Mouse (Mus musculus) limb, embryonic 10.5 days (tissue): Measurements from ENCODE around the gene Kmt2d. TPM values are rescaled to one million over a fixed set of nuclear protein-coding genes. Genes with fewer than 3 reads are reported as not detected.

Experiments used
- DNase-seq: peaks from one replicate; pipeline ENCODE4 v3.0.0-alpha.2; 2017; ENCODE audit warnings: low spot score
- H3K27ac ChIP-seq: fragments of 300-500 bp; sonication (generic); 2 replicates; pipeline ENCODE4 v1.5.1; 2016; ENCODE audit warnings: mild to moderate bottlenecking
- H3K27me3 ChIP-seq: fragments of 300-500 bp; sonication (generic); 2 replicates; pipeline ENCODE4 v1.6.1; 2016; ENCODE audit warnings: low read depth, mild to moderate bottlenecking; ENCODE audit not compliant: poor library complexity, severe bottlenecking
- H3K36me3 ChIP-seq: fragments of 300-500 bp; sonication (generic); 2 replicates; pipeline ENCODE4 v1.6.1; 2016; ENCODE audit warnings: mild to moderate bottlenecking, moderate library complexity
- H3K4me1 ChIP-seq: fragments of 300-500 bp; sonication (generic); 2 replicates; pipeline ENCODE4 v1.6.1; 2016
- H3K4me3 ChIP-seq: fragments of 300-500 bp; sonication (generic); 2 replicates; pipeline ENCODE4 v1.5.1; 2016; ENCODE audit warnings: mild to moderate bottlenecking, moderate library complexity
- H3K9me3 ChIP-seq: fragments of 300-500 bp; sonication (generic); replicated peaks from 2 replicates; pipeline ENCODE4 v1.6.1; 2016; ENCODE audit warnings: mild to moderate bottlenecking
- WGBS: fragments of 180-500 bp; shearing (Covaris S2); methylation state at CpG from one replicate; pipeline ENCODE4 v1.1.7; 2016; 5-methylcytosine and 5-hydroxymethylcytosine counted together
- polyA plus RNA-seq: library from polyadenylated mRNA; unstranded; fragments of >200 nt; fragmentation: Nextera tagmentation; extraction: Ambion mirVana; gene quantifications from 2 replicates; pipeline ENCODE4 v1.2.1, GENCODE M21; 2016

Kmt2d gene
- polyA plus RNA-seq, 1 experiment from 2014 or later = 13.6 TPM

DNA sequence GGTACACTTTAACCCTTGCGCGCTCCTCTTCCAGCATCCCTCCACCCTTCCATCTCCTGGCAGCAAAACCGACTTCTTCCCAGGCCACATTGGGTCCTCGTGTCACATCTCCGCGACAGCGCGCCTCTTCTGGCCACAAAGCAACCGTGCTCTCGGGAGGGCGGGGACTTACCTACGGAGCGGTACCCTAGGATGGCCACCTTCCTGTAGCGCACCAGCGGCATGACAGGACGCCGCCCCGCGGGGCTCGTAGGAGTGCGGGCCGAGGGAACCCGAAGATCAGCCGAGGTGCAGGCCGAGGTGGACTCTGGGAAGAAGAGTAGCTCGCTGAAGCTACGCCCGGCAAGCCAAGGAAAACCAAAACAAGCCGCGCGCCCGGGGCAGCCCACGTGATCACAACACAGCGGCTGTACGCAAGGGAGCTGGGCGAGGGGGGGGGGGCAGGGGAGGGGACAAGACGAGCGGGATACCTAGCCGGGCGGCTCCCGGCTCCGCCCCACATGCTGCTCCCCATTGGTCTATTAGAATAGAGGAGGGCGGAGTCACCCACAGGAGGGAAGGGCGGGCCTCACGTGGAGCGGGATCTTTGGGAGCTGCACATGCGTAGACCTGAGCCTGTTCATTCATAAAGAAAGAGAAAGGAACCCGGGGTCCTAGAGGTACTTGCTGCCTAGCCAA lies 10.1 kb upstream of the Kmt2d start:
- peak overlapping the region; percentile 92 for H3K27ac ChIP-seq
- DNase-seq = peak; percentile 96
- H3K9me3 ChIP-seq = no peaks in the 10 kb centered on the region
- peak overlapping the region; percentile 77 for H3K4me3 ChIP-seq
- no peaks in the 10 kb centered on the region for H3K27me3 ChIP-seq
- peaks cover 31% of the 10 kb centered on the region for H3K4me1 ChIP-seq
- WGBS = under 1% methylated on average over 48 of the region's 48 CpGs
- H3K36me3 ChIP-seq = peaks cover 26% of the 10 kb centered on the region

DNA sequence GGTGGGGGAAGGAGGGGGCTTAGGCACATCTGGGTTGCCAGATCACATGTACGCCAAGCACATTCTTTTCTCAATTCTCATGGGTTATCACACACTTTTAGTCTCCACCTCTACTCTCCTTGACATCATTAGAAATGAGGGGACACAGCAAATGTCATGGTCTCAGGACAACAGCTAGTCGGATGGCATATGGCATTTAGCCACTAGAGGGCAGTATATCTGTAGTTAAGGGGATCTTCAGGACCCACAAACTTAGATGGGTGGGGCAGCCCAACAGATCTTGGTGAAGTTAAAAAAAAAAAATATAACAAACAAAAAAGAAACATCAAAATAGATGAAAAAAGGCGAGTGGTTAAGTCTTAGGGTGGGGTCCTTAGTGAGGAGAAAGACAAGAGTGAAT lies 6.3 kb upstream of the Kmt2d start:
- Histone ChIP-seq H3K27me3 (no peaks in the 10 kb centered on the region), H3K4me3 (no peak overlapping the region), H3K27ac (no peak overlapping the region), H3K36me3 (peaks cover 26% of the 10 kb centered on the region), H3K9me3 (no peaks in the 10 kb centered on the region), H3K4me1 (peaks cover 30% of the 10 kb centered on the region)
- WGBS = 19% methylated on average over 3 of the region's 3 CpGs
- DNase-seq = no peak

DNA sequence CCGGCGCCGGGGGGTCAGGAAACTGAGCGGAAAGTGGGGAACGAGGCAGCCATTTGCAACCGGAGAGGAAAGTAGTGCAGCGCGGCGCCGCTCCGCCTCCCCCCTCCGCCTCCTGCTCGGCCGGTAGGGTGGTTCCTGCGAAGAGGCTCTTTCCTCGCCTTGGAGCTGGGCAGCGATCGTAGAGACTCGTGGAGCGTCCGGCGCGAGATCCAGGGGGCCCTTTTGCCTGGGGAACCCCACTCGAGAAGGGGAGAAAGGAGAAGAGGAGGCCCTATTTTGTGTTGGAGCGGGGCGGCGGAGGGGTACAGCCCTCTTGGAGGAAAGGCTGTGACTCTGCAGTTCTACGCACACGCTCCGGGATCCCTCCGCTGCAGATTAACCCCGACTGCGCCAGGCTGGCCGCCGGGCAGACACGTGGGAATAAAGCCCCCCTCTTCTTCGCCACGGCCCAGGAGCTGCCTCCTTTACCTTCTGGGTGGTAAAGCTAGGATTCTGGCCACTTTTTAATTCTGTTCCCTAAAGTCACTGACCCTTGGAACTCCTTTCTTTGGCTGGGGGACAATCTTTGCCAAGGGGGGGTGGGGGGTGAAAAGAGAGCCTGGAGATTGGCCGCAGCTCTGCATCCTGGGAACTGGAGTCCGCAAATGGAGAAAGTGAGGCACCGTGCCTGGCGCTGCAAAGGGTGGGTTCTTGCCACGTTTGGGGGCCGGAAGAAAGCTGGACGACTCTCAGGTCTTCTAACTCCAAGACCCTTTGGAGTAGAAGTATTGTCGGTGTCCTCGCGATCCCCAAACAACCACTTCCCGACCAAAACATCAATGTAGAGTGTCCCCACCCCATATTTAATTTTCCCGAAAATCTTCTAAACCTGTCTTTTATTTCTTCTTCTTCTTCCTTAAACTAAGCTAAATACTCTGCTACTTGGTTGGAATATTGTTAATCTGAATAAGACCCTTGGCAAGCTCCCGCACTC lies 1.2 kb upstream of the Kmt2d start:
- Histone ChIP-seq H3K4me1 (peaks cover 37% of the 10 kb centered on the region), H3K36me3 (peaks cover 25% of the 10 kb centered on the region), H3K27me3 (no peaks in the 10 kb centered on the region), H3K4me3 (peak overlapping the region; percentile 99), H3K9me3 (no peaks in the 10 kb centered on the region), H3K27ac (peak overlapping the region; percentile 98)
- DNase-seq = peak; percentile 96
- 1% methylated on average over 48 of the region's 51 CpGs for WGBS

DNA sequence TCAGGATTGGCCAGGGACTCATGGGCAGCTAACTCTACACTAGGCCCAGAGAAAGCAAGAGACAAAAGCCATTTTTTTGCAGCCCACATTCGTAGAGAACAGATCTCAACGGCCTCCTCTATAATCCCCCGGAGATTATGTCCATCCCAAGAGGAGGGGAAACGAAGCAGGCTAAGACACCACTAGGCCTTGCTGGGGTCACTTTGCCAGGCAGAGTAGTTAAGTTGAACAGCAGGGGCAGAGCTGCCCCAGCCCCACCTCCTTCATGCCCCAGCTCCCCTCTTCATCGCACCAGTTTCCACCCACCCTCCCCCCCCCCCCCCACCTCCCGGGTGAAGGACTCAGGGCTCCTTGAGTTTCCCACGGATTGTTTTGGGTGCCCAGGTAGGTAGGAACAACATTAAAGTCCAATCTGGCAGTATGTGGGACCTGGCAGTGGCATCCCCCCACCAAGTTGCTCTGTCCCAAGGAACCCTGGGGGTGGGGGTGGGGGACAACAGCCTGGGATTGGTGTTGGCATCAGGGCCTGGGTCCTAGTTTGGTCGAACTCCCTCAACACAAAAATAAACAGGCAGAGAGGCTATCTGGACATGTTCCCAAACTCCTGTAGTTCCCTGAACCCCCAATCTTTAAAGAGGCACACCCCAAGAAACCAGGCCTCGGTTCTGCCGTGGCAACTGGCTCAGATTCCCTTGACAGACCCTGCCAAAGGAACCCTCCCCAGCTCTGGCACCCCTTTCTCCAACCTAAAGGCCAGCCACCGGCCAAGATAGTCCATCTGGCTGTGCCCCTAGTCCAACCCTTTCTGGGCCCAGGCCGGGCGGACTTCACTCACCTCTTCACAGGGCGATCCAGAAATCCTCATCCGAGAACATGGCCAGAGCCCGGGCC lies 580 bp downstream of the Kmt2d start:
- Histone ChIP-seq H3K36me3 (peaks cover 39% of the 10 kb centered on the region), H3K27ac (peak overlapping the region; percentile 98), H3K4me1 (peaks cover 39% of the 10 kb centered on the region), H3K9me3 (no peaks in the 10 kb centered on the region), H3K27me3 (no peaks in the 10 kb centered on the region), H3K4me3 (peak overlapping the region; percentile 99)
- peak; percentile 63 for DNase-seq
- WGBS = under 1% methylated on average over 16 of the region's 16 CpGs

DNA sequence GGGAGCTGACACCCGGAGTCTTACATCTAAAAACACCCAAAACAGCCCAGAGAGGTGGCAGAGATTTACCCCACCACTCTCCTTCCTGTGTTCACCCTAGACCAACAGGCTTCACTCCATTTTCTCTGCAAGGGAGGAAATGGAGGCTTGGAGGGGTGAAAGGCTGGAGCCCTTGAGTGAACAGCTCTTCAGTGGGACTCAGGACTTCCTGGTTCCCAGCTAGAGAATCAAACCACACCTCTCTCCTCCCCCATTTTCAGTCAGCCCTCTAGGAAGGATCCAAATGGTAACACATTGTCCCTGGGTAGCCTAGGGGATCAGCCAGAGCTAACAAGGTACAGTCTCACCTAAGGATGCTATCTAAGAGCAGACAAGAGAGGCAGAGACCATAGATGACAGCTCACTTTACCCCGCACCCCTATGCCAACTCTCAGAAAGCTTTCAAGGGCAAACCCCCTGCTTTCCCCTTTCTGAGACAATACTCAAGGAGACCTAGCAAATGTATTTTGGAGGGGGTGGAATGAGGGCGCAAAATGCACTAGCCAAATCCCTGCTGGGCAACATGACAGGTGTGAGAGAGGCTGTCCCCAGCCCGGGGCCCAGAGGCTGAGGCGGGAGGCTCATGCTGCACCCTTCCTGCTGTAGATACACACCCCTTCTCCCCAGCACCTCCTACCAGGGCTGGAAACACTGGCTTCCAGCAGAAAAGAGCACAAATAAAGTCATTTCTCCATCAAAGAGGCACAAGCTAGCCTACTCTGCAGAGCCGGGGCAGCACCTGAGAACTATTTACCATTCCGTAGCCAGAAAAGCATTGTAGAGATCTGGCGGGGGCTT lies 1.4 kb downstream of the Kmt2d start:
- Histone ChIP-seq H3K4me1 (peaks cover 39% of the 10 kb centered on the region), H3K4me3 (peak overlapping the region; percentile 99), H3K27me3 (no peaks in the 10 kb centered on the region), H3K9me3 (no peaks in the 10 kb centered on the region), H3K36me3 (peaks cover 47% of the 10 kb centered on the region), H3K27ac (peak overlapping the region; percentile 98)
- WGBS = 19% methylated on average over 8 of the region's 8 CpGs
- DNase-seq = no peak

DNA sequence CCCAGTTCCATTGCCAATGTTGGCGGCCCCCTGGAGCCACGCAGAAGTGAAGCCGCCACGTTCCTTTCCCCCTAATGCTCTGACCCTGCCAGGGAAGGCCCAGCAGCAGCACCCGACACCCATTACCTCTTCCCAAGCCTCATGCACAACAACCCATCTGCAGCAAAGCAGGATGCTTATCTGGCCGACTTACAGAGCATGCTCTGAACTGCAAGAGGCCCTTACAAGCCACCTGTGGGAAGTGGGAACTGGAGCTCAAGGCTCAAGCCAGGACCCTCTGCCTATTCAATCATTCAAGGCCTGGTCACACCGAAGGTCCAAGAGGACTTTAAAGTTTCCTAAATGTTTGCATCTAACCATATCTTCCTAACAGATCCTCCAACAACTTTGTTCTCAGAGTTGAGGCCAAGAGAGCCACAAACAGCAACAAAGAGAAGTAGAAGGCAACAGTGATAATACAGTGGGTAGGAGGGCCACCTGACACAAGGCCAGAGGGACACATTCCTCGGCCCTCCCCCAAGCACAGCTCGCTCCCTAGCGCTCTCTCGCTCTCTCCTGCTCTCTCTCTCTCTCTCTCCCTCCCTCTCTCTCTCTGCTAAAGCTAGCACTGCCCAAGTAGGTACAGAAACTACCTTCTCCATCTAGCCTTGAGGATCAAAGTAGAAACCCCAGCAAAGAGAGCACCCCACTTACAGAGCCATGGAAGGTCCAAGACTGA lies 2.5 kb downstream of the Kmt2d start:
- Histone ChIP-seq H3K36me3 (peaks cover 58% of the 10 kb centered on the region), H3K4me1 (peaks cover 39% of the 10 kb centered on the region), H3K27me3 (no peaks in the 10 kb centered on the region), H3K27ac (peak overlapping the region; percentile 37; the same call in 1 of the 2 replicates), H3K9me3 (no peaks in the 10 kb centered on the region), H3K4me3 (peak overlapping the region; percentile 99)
- DNase-seq = no peak
- 56% methylated on average over 11 of the region's 11 CpGs for WGBS

DNA sequence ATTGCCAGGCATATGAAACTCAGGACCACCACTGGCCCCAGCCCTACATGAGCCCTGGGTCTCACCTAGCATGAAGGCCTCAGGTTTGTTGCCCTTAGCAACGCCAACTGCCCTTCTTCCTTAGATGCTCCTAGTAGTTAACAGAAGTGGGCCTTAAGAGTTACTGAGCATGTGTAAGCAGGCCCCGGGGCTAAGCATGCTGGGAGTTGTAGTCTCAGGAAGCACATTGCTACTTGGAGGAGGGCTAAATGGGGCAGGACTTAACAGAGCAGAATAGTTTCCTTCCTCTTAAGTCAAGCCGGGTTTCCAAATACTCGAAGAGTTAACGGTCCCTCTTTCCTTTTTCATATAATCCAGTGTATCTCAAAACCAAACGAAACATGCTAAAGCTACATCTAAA lies 3.7 kb downstream of the Kmt2d start:
- Histone ChIP-seq H3K9me3 (no peaks in the 10 kb centered on the region), H3K4me1 (peaks cover 34% of the 10 kb centered on the region), H3K4me3 (peak overlapping the region; percentile 99; the same call in 1 of the 2 replicates), H3K36me3 (peaks cover 70% of the 10 kb centered on the region), H3K27ac (no peak overlapping the region), H3K27me3 (no peaks in the 10 kb centered on the region)
- 87% methylated on average over 6 of the region's 6 CpGs for WGBS
- no peak for DNase-seq

DNA sequence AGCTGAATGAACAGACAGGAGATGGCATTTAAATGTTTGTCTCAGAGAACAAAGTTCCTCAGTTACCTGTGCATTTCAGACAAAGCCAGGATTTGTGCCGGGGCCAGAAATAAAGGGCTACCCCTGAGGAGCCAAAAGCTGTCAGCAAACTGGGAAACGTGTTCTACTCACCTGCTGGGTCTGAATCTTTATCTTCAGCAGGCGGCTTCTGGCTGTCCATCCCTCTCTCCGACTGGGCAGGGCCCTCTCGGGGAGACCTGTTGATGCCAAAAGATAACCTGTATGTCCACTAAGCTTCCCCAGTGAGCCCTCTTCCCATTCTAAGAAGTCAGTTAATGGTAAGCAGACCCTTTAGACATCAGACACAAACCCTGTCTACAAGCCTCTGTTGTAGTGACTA lies 4.5 kb downstream of the Kmt2d start:
- DNase-seq = no peak
- WGBS = 95% methylated on average over 5 of the region's 5 CpGs
- Histone ChIP-seq H3K27ac (no peak overlapping the region), H3K4me1 (peaks cover 34% of the 10 kb centered on the region), H3K9me3 (no peaks in the 10 kb centered on the region), H3K36me3 (peaks cover 74% of the 10 kb centered on the region), H3K27me3 (no peaks in the 10 kb centered on the region), H3K4me3 (no peak overlapping the region)

DNA sequence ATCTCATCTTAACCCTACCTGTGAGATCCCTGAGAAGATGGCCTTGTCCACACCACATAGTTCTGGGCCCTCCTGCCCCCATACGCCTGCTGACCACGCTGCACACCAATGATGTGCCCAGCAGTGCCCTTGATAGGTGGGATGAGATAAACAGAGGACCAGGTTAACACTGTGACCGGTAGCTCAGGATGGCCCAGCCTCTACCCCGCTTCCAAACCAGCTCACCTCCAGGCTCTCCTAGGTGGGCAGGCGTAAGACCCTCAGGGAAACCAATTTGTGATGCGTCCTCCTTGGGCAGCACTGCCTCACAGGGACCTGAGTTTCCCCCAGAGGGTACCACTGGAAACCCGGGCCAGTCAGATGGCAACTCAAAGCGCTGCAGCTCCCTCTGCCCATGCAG lies 5.2 kb downstream of the Kmt2d start:
- H3K27me3 ChIP-seq = no peaks in the 10 kb centered on the region
- H3K36me3 ChIP-seq = peaks cover 78% of the 10 kb centered on the region
- no peak for DNase-seq
- H3K9me3 ChIP-seq = no peaks in the 10 kb centered on the region
- WGBS = 96% methylated on average over 8 of the region's 8 CpGs
- H3K27ac ChIP-seq = no peak overlapping the region
- H3K4me3 ChIP-seq = no peak overlapping the region
- H3K4me1 ChIP-seq = peaks cover 34% of the 10 kb centered on the region

DNA sequence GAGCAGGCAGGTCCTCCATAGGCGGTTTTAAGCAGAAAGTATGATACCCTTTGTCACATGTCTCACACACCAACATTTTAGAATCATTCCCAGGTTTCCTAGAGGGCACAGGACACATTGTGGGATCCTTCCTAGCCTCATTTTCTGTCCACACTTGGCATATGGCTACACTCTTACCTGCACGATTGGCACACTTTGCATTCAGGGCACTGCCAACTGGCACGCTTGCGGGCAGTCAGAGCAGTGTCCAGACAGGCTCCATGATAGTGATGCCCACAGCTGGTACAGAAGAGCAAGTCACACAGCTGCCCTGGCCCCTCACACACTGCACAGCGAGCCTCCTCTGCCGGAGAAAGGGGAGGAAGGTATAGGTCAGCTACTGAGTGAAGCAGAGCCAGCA lies 6.1 kb downstream of the Kmt2d start:
- 93% methylated on average over 6 of the region's 6 CpGs for WGBS

DNA sequence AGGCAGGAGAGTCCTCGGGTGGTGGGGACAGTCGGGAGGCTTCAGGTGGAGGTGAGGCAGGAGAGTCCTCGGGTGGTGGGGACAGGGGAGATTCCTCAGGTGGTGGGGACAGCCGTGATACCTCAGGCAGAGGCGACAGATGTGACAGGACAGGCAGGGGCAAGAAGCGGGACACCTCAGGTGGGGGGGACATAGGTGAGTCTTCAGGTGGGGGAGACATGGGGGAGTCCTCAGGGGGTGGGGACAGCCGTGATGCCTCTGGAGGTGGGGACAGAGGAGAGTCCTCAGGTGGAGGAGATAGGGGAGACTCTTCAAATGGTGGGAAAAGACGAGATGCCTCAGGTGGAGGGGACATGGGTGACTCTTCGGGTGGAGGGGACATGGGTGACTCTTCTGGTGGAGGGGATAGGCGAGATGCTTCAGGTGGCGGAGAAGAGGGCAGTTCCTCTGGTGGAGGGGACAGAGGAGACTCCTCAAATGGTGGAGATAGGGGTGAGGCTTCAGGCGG lies 7.5 kb downstream of the Kmt2d start:
- no peak for DNase-seq
- Histone ChIP-seq H3K36me3 (peaks cover 98% of the 10 kb centered on the region), H3K4me3 (no peak overlapping the region), H3K4me1 (peaks cover 15% of the 10 kb centered on the region), H3K27me3 (no peaks in the 10 kb centered on the region), H3K9me3 (no peaks in the 10 kb centered on the region), H3K27ac (no peak overlapping the region)
- 92% methylated on average over 12 of the region's 12 CpGs for WGBS

More for the DNA sequence above, 6.1 kb downstream of the Kmt2d start:
- H3K36me3 ChIP-seq = peaks cover 87% of the 10 kb centered on the region
- H3K27ac ChIP-seq = no peak overlapping the region
- no peak overlapping the region for H3K4me3 ChIP-seq
- H3K27me3 ChIP-seq = no peaks in the 10 kb centered on the region
- no peak for DNase-seq
- no peaks in the 10 kb centered on the region for H3K9me3 ChIP-seq
- H3K4me1 ChIP-seq = peaks cover 29% of the 10 kb centered on the region
